Mouse (Mus musculus) layer of hippocampus, adult 2 months (tissue): ENCODE results near the gene Asb16. TPM values are rescaled to one million over a fixed set of nuclear protein-coding genes. Genes with fewer than 3 reads are reported as not detected.
A peak's percentile ranks its signal among the peaks of the same experiment; 100 is the strongest.

Source experiments
- DNase-seq, 2 experiments: peaks; one replicate each; pipeline ENCODE4 v3.0.0; 2022; ENCODE audit warnings: low spot score in 2 of 2
- H3K27ac ChIP-seq: fragments of 200-600 bp; 2 replicates; pipeline ENCODE4 v1.8.1; 2022
- H3K4me3 ChIP-seq: fragments of 200-600 bp; 2 replicates; pipeline ENCODE4 v1.8.1; 2022; ENCODE audit warnings: mild to moderate bottlenecking
- CTCF ChIP-seq: fragments of 200-600 bp; conservative IDR thresholded peaks from 2 replicates; pipeline ENCODE4 v1.8.1; 2022; ENCODE audit warnings: antibody characterized with exemption, mild to moderate bottlenecking, moderate library complexity
- total RNA-seq, 2 experiments: library from RNA; stranded (reverse); gene quantifications; 2 replicates each; pipeline ENCODE4 v1.2.3; 2021

Gene Asb16
- total RNA-seq, 2 experiments from 2014 or later = 2.0 TPM

- no peak for TF ChIP-seq CTCF
- H3K27ac ChIP-seq = peak overlapping the region; percentile 86
- DNase-seq = peak in 1 of 2 experiments; percentile 34
- peak overlapping the region; percentile 82 for H3K4me3 ChIP-seq
Observed at GRCm38 (mm10) chr11:102295598-102296471, 27.3 kb downstream of the Asb16 start.

GRCm38 (mm10) chr11:102296491-102297472 lies 28.2 kb downstream of the Asb16 start, which contains the start of gene Atxn7l3:
Atxn7l3 (minus strand) TSS chr11:102296631.
- Histone ChIP-seq H3K4me3 (peak within 1 kb of the TSS; percentile 82), H3K27ac (peak within 1 kb of the TSS; percentile 86)
- TF ChIP-seq CTCF = no peak
- DNase-seq = peak; percentile 97 to 99

DNA sequence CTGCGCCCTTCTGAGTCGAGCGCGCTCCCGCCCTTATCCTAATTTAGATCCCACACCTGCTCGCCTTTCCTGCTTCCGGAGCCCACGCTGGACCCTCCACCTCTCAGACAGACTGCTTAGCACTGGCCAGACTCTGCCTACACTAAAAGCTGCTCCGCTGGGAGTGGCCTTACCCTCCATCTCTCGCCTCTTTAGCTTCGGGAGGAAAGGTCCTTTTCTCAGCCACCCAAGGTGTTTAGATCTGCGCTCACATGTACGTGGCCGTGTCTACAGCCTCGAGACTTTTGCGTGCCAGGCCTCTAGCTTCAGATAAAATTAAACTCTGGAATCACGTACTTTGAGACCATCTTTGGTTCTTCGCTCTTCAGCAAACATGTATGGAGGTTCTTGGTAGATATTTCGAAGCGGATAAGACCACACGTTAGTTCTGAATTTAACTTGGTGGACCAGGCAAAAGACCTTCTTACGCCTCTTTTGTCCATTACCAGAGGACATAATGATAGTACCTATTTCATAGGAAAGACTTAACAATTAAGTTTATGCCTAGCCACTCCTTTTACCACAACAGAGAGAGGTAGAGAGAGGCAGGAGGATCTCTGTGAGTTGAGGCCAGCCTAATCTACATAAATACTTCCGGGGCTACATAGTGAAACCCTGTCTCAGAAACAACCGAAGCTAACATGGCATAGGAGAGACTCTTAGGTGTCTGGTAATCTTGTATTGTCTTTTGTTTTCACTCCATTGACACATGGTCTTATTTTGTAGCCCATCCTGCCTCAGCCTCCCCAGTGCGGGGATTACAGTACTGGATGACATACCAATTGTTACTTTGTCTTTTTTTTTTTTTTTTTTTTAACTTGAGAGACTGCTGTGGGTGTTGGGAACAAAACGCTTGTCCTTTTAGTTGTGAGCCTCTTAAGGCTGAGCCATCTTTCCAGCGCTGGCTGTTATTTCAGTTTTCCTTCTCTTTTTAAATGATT lies 29.3 kb downstream of the Asb16 start:
- peak overlapping the region; percentile 86 for H3K27ac ChIP-seq
- TF ChIP-seq CTCF = no peak
- no peak for DNase-seq
- peak overlapping the region; percentile 82 for H3K4me3 ChIP-seq

GRCm38 (mm10) chr11:102299839-102300238 lies 31.3 kb downstream of the Asb16 start:
- peak; percentile 74 for TF ChIP-seq CTCF
- DNase-seq = peak in 1 of 2 experiments; percentile 66
- Histone ChIP-seq H3K4me3 (no peak overlapping the region), H3K27ac (no peak overlapping the region)

DNA sequence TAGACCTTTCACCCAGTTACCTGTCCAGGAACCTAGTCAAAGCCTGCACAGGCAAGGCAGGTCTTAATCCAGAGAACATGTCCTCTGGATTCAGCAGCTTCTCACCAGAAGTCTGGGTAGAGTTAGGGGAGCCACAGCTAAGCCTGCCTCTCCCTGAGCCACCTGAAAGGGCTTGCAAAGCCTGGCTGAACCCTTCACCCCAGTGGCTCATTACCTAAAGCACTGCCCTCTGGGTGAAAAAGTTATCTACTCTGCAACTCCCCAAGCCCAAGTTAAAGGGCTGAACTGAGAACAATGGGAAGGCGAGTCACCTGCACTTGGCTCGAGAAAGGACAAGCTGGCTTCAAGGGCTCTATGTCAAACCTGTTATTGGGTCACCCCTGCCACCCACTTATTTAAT lies 35.6 kb downstream of the Asb16 start:
- Histone ChIP-seq H3K4me3 (no peak overlapping the region), H3K27ac (no peak overlapping the region)
- no peak for TF ChIP-seq CTCF
- DNase-seq = no peak

GRCm38 (mm10) chr11:102305359-102305758 lies 36.8 kb downstream of the Asb16 start:
- Histone ChIP-seq H3K4me3 (no peak overlapping the region), H3K27ac (no peak overlapping the region)
- no peak for DNase-seq
- TF ChIP-seq CTCF = no peak

DNA sequence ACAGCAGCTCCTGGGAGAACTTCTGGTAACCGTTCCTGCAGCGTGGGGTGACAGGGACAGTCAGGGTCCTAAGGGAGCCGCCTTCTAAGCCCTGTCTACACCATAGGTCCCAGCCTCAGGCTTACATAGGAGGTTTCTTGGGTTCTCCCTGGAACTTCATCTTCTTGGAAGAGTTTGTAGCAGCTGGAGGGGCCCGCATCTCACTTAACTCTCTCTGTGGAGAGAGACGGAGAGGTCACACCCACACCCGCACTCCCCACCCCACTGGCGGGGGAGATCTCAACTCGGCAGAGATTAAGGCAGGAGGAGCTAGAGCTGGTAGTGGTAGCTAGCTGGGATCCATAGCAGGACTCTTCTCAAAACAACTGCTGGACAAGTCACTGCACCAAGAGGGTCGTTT lies 39.6 kb downstream of the Asb16 start:
- no peak for DNase-seq
- no peak for TF ChIP-seq CTCF
- no peak overlapping the region for H3K27ac ChIP-seq
- H3K4me3 ChIP-seq = no peak overlapping the region

DNA sequence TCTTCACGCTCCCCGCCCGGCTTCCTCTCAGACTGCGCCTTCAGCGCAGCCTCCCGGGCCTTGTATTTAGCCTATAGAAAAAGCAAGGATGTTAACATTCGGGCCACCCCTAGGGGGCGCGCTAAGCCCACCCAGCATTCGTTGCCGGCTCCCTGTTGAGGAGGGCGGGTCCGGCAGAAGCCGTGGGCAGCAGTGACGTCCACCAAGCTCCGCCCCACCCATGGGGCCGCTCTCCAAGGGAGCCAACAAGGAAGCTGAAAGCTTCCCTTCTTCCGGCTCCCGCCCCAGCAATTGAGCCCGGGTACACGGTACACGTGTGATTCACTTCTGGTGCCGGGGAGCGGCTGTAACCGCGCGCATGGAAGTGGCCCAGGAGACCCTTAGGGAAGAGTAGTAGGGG lies 40.4 kb downstream of the Asb16 start:
- peak; percentile 97 to 98 for DNase-seq
- H3K27ac ChIP-seq = peak overlapping the region; percentile 72
- peak; percentile 98 for TF ChIP-seq CTCF
- peak overlapping the region; percentile 46 for H3K4me3 ChIP-seq

DNA sequence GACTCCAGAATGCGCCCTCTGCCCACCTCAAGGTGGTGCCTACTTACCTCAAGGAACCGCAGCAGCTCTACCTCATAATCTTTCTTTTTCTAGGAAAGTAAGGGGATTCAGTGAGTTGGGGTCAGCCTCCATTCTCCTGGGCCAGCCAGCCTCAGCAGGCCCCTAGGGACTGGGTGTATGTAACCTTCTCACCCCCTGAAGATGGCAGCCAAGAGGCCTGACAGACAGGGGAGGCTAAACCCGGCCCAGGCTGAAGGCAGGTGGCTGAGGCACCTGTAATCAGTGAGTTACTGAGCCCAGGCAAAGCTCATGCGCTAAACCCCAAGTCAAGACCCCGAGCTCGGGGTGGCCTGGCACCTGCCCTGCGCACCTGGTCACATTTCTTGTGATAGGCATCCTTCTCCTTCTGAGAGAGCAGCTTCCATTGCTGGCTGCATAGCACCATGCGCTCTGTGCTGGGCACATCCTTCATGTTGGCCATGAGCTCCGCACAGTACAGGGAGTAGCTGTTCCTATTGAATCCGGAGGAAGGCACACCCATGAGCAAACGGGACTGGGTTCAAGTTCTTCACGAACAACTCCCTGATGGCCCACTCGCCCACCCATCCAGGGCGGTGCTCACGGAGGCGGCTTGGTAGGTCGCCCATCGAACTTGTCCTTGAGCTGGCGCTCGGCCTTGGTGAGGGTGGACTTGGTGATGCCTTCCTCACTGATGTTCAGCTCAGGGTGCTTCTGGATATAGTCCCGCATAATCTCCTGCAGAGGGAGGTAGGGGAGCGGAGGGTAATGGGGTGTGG lies 41.5 kb downstream of the Asb16 start:
- H3K27ac ChIP-seq = peak overlapping the region; percentile 72
- no peak overlapping the region for H3K4me3 ChIP-seq
- no peak for TF ChIP-seq CTCF
- no peak for DNase-seq

GRCm38 (mm10) chr11:102310768-102311695 lies 42.5 kb downstream of the Asb16 start:
- no peak overlapping the region for H3K4me3 ChIP-seq
- TF ChIP-seq CTCF = no peak
- H3K27ac ChIP-seq = no peak overlapping the region
- no peak for DNase-seq
